Mouse (Mus musculus): ENCODE data around the gene Ddx24.
A peak's percentile ranks its signal among the peaks of the same experiment; 100 is the strongest.
"Not testable (repeated sequence)": the region's sequence is repeated elsewhere in the genome, so short reads cannot be mapped to it uniquely, and the experiment has no call there.

Gene Ddx24

DNA sequence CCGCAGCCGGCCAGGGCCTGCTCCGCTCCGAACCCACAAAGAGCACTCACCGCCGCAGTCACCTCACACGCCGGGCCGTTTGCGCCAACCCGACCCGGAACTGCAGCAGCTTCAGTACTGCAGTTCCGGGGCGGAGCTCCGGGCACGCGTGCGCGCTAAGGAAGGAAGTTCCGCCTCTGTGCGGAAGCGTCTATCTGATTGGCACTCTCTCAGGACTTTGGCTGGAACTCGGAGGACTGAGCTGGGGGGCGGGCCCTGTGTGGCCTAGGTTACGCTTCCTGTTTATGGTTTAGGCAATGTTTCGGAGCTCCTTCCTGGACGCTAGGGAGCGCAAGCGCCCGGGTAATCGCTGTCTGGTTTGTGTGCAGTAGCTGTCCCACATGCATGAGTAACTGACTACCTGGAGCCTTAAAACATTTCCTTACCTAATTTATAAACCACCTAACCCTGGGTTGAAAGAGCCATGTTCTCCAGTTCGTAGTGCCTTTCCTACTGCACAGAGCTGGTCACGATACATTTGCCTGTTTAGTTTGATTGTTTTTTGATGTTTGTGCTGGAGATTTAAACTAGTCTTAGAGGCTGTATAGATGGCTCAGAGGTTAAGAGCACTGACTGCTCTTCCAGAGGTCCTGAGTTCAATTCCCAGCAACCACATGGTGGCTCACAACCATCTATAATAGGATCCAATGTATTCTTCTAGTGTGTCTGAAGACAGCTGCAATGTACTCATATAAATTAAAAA lies at the start of gene Ddx24:
Gene Ddx24 (minus strand): TSS at position 102 of the 742 bp plus-strand sequence.
- DNase-seq (ENCODE audit: low spot score in 2 of 2), result peak; percentile 96

GRCm38 (mm10) chr12:103474481-103474880 lies 48.9 kb upstream of the Ddx24 start:
- no peak for DNase-seq (ENCODE audit: low spot score in 2 of 2)

GRCm38 (mm10) chr12:103457140-103457539 lies 31.5 kb upstream of the Ddx24 start, which contains the start of gene Ifi27l2b:
Ifi27l2b (minus strand) TSS chr12:103457223.
- no peak for DNase-seq (ENCODE audit: low spot score in 2 of 2)

DNA sequence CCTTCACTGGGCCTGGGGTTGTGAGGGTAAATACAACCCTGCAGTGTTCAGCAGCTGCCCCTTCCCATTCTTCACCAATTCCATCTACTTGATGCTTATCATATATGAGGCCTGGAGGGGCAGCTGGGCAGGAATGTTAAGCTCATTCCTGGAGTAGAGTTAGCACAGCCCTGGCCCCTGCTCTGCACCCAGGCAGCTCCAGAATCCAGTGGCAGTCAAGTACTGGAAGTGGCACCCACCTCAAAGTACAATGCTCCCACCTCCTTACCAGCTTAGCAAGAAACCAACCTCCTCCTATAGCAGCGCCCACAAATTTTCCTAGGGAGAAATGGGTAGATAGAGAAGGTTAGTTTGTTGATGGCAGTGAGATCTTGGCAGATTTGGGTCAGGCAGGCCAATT lies 31.1 kb upstream of the Ddx24 start:
- not testable (repeated sequence) for DNase-seq (ENCODE audit: low spot score in 2 of 2)

GRCm38 (mm10) chr12:103453361-103453760 lies 27.7 kb upstream of the Ddx24 start:
- DNase-seq (ENCODE audit: low spot score in 2 of 2), result no peak

GRCm38 (mm10) chr12:103445060-103445459 lies 19.4 kb upstream of the Ddx24 start:
- no peak for DNase-seq (ENCODE audit: low spot score in 2 of 2)

GRCm38 (mm10) chr12:103444261-103444660 lies 18.6 kb upstream of the Ddx24 start:
- not testable (repeated sequence) for DNase-seq (ENCODE audit: low spot score in 2 of 2)

- DNase-seq (ENCODE audit: low spot score in 2 of 2), result no peak
Measured at GRCm38 (mm10) chr12:103443524-103443923, 17.9 kb upstream of the Ddx24 start, which contains the start of gene Ifi27l2a. Ifi27l2a (minus strand) TSS chr12:103443680.

DNA sequence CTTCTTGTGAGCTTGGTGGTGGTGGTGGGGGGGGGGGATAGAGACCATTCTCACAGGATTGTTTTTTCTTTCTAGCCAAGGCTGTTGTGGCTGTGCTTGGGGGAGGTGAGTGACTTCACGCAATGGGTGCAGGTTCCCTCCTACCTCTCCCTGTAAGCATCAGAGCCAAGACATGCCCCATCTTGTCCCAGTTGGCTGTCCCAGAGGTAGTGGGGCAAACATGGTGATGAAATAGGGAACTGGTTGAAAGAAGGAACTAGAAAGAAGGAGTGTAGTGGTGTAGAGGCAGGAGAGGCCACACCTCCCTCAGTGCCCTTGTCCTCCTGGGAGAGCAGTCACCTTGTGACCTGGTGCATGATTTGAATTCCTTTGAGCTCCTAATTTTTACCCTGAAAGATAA lies 12.0 kb upstream of the Ddx24 start:
- no peak for DNase-seq (ENCODE audit: low spot score in 2 of 2)

DNA sequence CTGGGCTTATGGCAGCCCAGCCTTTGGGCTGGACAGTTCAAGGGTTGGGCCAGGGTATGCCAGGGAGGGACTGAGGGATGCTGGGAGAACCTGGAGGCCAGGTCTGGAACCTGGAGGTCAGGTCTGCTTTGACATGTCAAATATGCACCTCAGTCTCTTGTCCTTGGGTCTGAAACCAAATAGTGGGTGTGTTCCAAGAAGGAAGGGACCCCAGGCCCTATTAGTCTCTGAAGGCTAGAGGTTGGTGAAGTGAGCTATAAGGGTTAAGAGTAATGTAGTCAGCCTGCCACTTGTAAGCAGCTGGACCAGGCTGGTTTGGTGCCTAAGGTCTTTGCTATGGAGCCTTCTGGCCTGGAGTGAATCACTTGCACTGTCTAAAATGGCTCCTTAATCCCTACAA lies 9.2 kb upstream of the Ddx24 start:
- DNase-seq (ENCODE audit: low spot score in 2 of 2), result no peak

GRCm38 (mm10) chr12:103433986-103434731 lies 8.5 kb upstream of the Ddx24 start, which contains the start of gene Ifi27:
Ifi27 (plus strand) TSS chr12:103434211.
- DNase-seq (ENCODE audit: low spot score in 2 of 2), result peak; percentile 50 to 52

DNA sequence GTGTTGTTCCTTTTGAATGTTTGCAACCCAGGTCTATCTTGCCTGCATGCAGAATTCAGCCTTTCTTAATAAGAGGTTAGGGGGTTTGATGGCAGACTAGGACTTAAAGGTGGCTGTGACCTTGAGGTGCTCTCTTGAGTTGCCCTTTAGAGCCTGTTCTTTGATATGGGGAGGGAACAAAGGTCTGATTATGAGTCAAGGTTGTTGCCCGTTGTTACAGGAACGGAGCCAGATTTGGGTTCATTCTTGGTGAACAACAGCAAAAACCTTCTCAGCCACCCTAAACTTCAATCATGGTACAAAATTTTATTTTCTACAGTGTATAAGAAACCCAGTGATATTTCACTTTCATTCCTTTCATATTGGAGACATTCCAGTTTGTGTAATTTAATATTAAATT lies 7.8 kb upstream of the Ddx24 start:
- no peak for DNase-seq (ENCODE audit: low spot score in 2 of 2)

GRCm38 (mm10) chr12:103426710-103427109 lies 1.1 kb upstream of the Ddx24 start:
- no peak for DNase-seq (ENCODE audit: low spot score in 2 of 2)

DNA sequence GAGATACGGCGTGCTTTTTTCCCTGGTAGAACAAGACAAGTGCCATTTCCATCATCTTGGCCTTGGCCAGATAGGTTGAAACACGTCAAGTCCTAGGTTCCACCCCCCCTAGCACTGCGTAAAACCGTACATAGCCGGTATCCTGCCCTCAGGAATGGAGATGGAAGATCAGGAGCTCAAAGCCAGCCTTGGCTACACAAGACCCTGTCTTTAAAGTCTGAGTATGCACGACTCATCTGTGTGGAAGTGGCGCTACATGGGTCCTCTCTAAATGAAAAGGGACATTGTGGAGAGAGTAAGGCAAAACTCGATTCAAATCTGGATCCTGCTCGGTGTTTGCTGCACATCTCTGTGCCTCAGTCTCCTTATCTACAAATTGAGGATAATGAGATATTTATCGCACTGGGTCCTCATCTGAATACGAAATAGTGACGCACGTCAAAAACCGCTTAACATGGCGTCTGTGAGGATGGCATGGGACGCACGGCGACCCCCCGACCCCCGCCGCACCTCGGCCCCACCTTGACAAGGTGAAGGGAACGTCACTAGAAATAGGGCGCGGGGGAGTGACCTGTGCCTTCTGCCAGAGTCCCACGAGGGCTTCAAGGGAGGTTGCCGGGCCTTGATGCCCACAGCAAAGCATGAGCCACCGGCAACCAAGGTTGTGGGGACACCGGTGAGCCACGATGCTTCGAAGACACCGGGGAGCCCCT lies 458 bp downstream of the Ddx24 start:
- DNase-seq (ENCODE audit: low spot score in 2 of 2), result no peak

GRCm38 (mm10) chr12:103408144-103408543 lies 17.5 kb downstream of the Ddx24 start:
- DNase-seq (ENCODE audit: low spot score in 2 of 2), result no peak

- DNase-seq (ENCODE audit: low spot score in 2 of 2), result no peak
Measured at GRCm38 (mm10) chr12:103407720-103408119, 17.9 kb downstream of the Ddx24 start, which contains the start of gene 9330161L09Rik. 9330161L09Rik (minus strand) TSS chr12:103407820.

DNA sequence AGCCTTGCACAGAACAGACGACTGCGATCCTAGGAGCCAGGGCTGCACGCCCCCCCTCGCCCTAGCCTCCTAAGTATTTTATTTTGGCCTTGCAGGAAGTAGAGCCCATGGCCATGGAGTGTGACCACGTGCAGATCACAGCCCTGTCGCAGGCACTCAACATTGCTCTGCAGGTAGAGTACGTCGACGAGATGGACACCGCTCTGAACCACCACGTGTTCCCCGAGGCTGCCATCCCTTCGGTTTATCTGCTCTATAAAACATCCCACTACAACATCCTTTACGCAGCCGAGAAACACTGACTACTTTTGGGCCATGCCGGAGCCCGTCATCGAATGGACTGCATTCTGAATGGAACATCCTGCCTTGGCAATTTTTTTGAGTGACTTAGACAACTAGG lies 21.5 kb downstream of the Ddx24 start:
- DNase-seq (ENCODE audit: low spot score in 2 of 2), result no peak

GRCm38 (mm10) chr12:103396751-103397150 lies 28.9 kb downstream of the Ddx24 start:
- no peak for DNase-seq (ENCODE audit: low spot score in 2 of 2)

DNA sequence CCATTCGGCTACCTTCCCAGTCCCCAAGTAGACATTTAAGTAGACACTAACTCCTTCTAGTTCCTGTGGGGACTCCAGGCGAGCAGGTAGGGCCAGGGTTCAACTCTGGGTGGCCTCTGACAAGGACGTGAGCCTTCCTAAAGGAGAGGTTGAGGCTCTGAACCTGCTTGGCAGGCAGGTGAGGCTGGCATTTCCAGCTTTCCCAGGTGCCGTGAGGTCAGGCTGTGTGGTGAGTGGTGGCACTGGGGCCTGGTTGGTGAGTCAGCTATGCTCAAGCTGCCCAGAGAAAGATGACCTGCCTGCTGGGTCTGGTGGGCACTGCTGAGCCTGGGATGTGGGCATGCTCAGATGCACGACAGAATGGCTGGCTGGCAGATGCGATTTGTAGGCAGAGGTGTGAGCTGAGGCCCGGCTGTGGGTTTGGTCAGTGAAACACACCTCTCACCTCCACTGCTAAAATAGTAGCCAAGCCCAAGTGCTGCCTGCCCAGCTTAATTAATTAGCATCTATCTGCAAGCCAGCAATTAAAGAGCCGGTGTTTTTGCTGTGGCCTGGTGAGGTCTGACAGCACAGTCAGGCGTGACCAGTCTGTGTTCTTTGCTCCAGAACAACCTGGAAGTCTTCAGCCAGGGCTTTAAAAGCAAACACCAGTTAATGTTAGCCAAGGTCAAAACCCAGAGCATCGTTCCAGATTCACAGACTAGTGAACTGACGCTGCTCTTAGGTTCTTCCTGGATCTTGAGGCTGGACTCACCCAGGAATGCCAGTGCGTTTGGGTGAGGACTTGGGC lies 29.9 kb downstream of the Ddx24 start:
- no peak for DNase-seq (ENCODE audit: low spot score in 2 of 2)

DNA sequence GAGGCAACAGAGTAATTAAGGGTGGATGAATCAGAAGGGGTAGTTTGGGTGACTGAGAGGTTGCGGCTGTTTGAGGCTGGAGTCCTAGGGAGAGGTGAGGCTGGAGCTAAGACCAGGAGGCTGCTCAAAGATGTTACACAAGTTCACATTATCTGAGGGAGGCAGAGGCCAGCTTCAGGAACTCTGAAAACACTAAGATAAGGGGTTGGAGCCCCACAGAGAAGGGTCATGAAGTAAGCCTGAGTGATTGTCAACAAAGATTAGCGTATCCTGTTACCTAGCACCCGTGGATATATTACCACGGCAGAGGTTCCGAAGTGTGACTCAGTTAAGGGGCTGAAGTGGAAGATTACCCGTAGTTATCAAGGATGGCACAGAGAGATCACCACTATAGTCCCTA lies 32.1 kb downstream of the Ddx24 start:
- DNase-seq (ENCODE audit: low spot score in 2 of 2), result no peak

DNA sequence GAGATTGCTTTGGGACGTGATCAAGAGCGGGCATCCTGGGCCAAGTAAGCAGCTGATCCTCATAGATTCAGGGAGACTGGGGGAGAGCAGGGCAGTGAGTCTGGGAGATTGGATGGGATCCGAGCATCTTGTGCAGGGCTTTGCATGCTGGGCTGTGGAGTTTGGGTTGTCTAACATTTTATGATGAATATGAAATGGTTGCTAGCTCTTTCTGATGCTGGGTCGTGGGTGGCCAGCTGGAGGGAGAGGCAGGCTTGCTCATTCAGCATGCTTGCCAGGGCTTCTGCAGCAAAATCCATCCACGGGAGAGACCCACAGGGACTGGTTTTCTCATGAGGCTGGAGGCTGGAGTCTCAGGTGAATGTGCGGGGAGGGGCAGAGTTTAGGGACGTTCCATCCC lies 34.5 kb downstream of the Ddx24 start:
- no peak for DNase-seq (ENCODE audit: low spot score in 2 of 2)

Data from thymus, postnatal 10 days (tissue).